Mouse (Mus musculus) kidney, postnatal 0 days (tissue): ENCODE measurements around the gene Ece1. TPM values are rescaled to one million over a fixed set of nuclear protein-coding genes. Genes with fewer than 3 reads are reported as not detected.

Experiments used
- ATAC-seq: fragments of 200-750 bp; cut with Nextera tagmentation; replicated peaks from 2 replicates; pipeline ENCODE4 v1.8.0; 2017; ENCODE audit warnings: low read depth, moderate number of reproducible peaks, moderate TSS enrichment, moderate library complexity; ENCODE audit not compliant: low FRiP score
- DNase-seq: peaks from one replicate; pipeline ENCODE4 v3.0.0-alpha.2; 2016; ENCODE audit warnings: low spot score
- H3K27ac ChIP-seq: fragments of 300-500 bp; sonication (generic); 2 replicates; pipeline ENCODE4 v1.5.1; 2014; ENCODE audit warnings: mild to moderate bottlenecking
- H3K27me3 ChIP-seq: fragments of 300-500 bp; sonication (generic); 2 replicates; pipeline ENCODE4 v1.6.1; 2014; ENCODE audit warnings: low read length, mixed read lengths; ENCODE audit not compliant: insufficient read depth
- H3K36me3 ChIP-seq: fragments of 300-500 bp; sonication (generic); 2 replicates; pipeline ENCODE4 v1.6.1; 2014; ENCODE audit warnings: low read length, mixed read lengths; ENCODE audit not compliant: insufficient read depth
- H3K4me1 ChIP-seq: fragments of 300-500 bp; sonication (generic); replicated peaks from 2 replicates; pipeline ENCODE4 v1.6.1; 2014; ENCODE audit warnings: antibody characterized with exemption, low read length, mixed read lengths; ENCODE audit not compliant: insufficient read depth
- H3K4me2 ChIP-seq: fragments of 300-500 bp; sonication (generic); 2 replicates; pipeline ENCODE4 v1.6.1; 2014; ENCODE audit warnings: mild to moderate bottlenecking, low read length, moderate library complexity, mixed read lengths
- H3K4me3 ChIP-seq: fragments of 300-500 bp; sonication (generic); replicated peaks from 2 replicates; pipeline ENCODE4 v1.5.1; 2014; ENCODE audit warnings: low read depth, low read length
- H3K9ac ChIP-seq: fragments of 300-500 bp; sonication (generic); 2 replicates; pipeline ENCODE4 v1.6.1; 2014; ENCODE audit warnings: low read depth, low read length
- H3K9me3 ChIP-seq: fragments of 300-500 bp; sonication (generic); replicated peaks from 2 replicates; pipeline ENCODE4 v1.6.1; 2016; ENCODE audit warnings: low read length, inconsistent platforms, mixed read lengths
- CTCF ChIP-seq: IDR thresholded peaks from 2 replicates; pipeline ENCODE4 v1.5.1; 2016; ENCODE audit warnings: antibody characterized with exemption, low read depth, mild to moderate bottlenecking, moderate library complexity
- WGBS: fragments of 180-500 bp; shearing (Covaris S2); extraction: QIAGEN DNeasy Blood & Tissue Kit; methylation state at CpG from one replicate; pipeline ENCODE4 v1.1.7; 2014; 5-methylcytosine and 5-hydroxymethylcytosine counted together
- polyA plus RNA-seq: library from polyadenylated mRNA; unstranded; fragments of >200 nt; fragmentation: Nextera tagmentation; extraction: Ambion mirVana; gene quantifications from 2 replicates; pipeline ENCODE4 v1.2.1, GENCODE M21; 2015

Gene Ece1
- polyA plus RNA-seq, 1 experiment from 2014 or later = 40.8 TPM

GRCm38 (mm10) chr4:137954926-137955396 is 92.9 kb downstream of the Ece1 start:
- H3K27ac ChIP-seq = no peak overlapping the region
- no peak overlapping the region for H3K4me3 ChIP-seq
- no peak overlapping the region for H3K9ac ChIP-seq
- ATAC-seq = no peak; the same call in 1 of the 2 replicates
- no peak overlapping the region for H3K4me2 ChIP-seq
- WGBS = 81% methylated on average over 8 of the region's 8 CpGs
- peak; percentile 81 for DNase-seq
- no peaks in the 10 kb centered on the region for H3K9me3 ChIP-seq
- peaks cover 51% of the 10 kb centered on the region for H3K36me3 ChIP-seq
- H3K4me1 ChIP-seq = no peaks in the 10 kb centered on the region
- no peaks in the 10 kb centered on the region for H3K27me3 ChIP-seq
- TF ChIP-seq CTCF = peak; percentile 49

GRCm38 (mm10) chr4:137956260-137956659 is 94.2 kb downstream of the Ece1 start:
- peaks cover 47% of the 10 kb centered on the region for H3K36me3 ChIP-seq
- WGBS = 96% methylated on average over 15 of the region's 15 CpGs
- no peaks in the 10 kb centered on the region for H3K27me3 ChIP-seq
- DNase-seq (no peak), ATAC-seq (no peak)
- TF ChIP-seq CTCF = no peak
- H3K4me3 ChIP-seq = no peak overlapping the region
- no peaks in the 10 kb centered on the region for H3K9me3 ChIP-seq
- H3K9ac ChIP-seq = no peak overlapping the region
- no peaks in the 10 kb centered on the region for H3K4me1 ChIP-seq
- H3K27ac ChIP-seq = no peak overlapping the region
- H3K4me2 ChIP-seq = no peak overlapping the region

DNA sequence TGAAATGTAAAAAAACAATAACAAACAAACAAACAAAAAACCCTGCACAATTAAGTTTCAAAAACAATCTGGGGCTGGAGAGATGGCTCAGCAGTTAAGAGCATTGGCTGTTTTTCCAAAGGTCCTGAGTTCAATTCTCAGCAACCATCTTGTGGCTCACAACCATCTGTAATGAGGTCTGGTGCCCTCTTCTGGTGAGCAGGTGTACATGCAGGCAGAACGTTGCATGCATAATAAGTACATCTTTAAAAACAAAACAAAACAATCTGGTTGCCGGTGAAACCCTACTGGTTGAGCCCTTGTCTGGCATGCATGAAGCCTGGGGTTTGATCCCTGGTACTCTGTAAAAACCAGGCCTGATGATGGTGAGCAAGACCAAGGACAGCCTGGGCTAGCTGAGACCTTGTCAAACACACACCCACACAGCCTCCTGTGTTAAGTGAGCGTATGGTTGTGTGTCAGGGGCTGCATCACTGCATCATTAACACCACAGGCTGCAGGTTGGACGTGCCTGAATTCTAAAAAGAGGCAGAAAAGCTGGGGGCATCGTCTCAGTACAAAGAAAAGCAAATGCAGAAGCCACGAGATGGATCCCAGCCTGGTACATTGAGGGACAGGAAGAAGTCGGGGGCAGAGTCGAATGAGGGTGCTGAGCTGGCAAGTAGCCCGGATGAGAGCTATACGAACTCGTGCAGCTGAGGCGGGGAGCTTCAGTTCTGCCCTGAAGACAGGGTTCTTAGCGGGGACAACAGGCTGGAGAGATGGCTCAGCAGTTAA is 98.0 kb downstream of the Ece1 start:
- DNase-seq (no peak), ATAC-seq (no peak)
- Histone ChIP-seq H3K4me2 (no peak overlapping the region), H3K9me3 (no peaks in the 10 kb centered on the region), H3K4me3 (no peak overlapping the region), H3K27me3 (no peaks in the 10 kb centered on the region), H3K27ac (no peak overlapping the region), H3K4me1 (no peaks in the 10 kb centered on the region), H3K9ac (no peak overlapping the region), H3K36me3 (peaks cover 48% of the 10 kb centered on the region)
- peak; percentile 63 for TF ChIP-seq CTCF
- WGBS = 87% methylated on average over 13 of the region's 13 CpGs

DNA sequence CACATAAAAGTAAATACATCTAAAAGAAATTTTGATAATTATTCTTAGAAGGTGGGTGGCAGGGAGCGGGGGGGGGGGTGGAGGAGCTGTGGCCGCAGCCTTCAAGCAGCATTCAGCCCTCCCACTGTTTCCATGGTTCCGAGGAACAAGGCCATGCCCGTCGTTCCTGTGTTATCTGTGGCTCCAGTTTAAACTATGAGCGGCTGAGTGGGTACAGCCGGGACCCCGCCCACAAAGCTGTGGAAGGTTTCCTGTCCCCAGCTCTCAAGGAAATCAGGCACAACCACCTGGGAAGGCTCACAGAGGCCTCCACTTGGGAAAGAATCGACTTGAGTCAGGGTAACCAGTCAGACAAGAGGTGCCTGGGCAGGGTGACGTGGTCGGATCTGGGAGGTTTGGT is 98.7 kb downstream of the Ece1 start:
- H3K36me3 ChIP-seq = peaks cover 47% of the 10 kb centered on the region
- H3K27ac ChIP-seq = no peak overlapping the region
- no peaks in the 10 kb centered on the region for H3K27me3 ChIP-seq
- H3K9ac ChIP-seq = no peak overlapping the region
- no peak overlapping the region for H3K4me3 ChIP-seq
- 78% methylated on average over 11 of the region's 11 CpGs for WGBS
- ATAC-seq (no peak), DNase-seq (no peak)
- H3K9me3 ChIP-seq = no peaks in the 10 kb centered on the region
- no peak overlapping the region for H3K4me2 ChIP-seq
- no peaks in the 10 kb centered on the region for H3K4me1 ChIP-seq
- no peak for TF ChIP-seq CTCF

- H3K27me3 ChIP-seq = no peaks in the 10 kb centered on the region
- peaks cover 31% of the 10 kb centered on the region for H3K36me3 ChIP-seq
- no peak for ATAC-seq
- WGBS = 89% methylated on average over 20 of the region's 20 CpGs
- no peak overlapping the region for H3K27ac ChIP-seq
- H3K4me3 ChIP-seq = no peak overlapping the region
- H3K9ac ChIP-seq = no peak overlapping the region
- no peaks in the 10 kb centered on the region for H3K9me3 ChIP-seq
- H3K4me1 ChIP-seq = no peaks in the 10 kb centered on the region
- H3K4me2 ChIP-seq = no peak overlapping the region
- TF ChIP-seq CTCF = no peak
- DNase-seq = no peak
These were observed 100.8 kb downstream of the Ece1 start for GRCm38 (mm10) chr4:137962643-137963350.

DNA sequence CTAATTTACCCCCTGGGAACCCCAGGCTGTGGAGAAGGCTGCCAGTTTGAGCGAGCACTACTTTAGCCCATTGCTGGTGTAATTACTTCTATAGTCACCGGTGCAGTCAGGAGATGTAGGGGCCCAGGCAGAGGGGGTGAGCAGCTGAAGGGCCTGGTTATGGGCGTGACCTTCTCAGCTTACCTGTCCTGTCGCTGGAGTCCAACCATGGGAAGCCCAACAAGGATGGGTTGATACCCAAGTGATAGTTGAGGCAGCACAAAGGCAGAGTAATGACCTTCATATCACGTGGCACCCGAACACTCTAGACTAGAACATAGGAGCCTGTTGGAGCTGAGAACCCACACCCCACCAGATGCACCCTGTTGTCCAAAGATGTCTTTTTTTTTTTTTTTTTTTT is 101.4 kb downstream of the Ece1 start:
- DNase-seq (no peak), ATAC-seq (no peak)
- Histone ChIP-seq H3K36me3 (peaks cover 31% of the 10 kb centered on the region), H3K27me3 (no peaks in the 10 kb centered on the region), H3K9ac (no peak overlapping the region), H3K9me3 (no peaks in the 10 kb centered on the region), H3K27ac (no peak overlapping the region), H3K4me1 (no peaks in the 10 kb centered on the region), H3K4me3 (no peak overlapping the region), H3K4me2 (no peak overlapping the region)
- TF ChIP-seq CTCF = no peak
- WGBS = 86% methylated on average over 6 of the region's 6 CpGs
